Mouse (Mus musculus) left cerebral cortex, adult 9 months (tissue): ENCODE measurements around the gene Zmiz1.

Experiments
- DNase-seq, 2 experiments: peaks; one replicate each; pipeline ENCODE4 v3.0.0; 2022; ENCODE audit warnings: low spot score in 2 of 2

Zmiz1 gene

DNA sequence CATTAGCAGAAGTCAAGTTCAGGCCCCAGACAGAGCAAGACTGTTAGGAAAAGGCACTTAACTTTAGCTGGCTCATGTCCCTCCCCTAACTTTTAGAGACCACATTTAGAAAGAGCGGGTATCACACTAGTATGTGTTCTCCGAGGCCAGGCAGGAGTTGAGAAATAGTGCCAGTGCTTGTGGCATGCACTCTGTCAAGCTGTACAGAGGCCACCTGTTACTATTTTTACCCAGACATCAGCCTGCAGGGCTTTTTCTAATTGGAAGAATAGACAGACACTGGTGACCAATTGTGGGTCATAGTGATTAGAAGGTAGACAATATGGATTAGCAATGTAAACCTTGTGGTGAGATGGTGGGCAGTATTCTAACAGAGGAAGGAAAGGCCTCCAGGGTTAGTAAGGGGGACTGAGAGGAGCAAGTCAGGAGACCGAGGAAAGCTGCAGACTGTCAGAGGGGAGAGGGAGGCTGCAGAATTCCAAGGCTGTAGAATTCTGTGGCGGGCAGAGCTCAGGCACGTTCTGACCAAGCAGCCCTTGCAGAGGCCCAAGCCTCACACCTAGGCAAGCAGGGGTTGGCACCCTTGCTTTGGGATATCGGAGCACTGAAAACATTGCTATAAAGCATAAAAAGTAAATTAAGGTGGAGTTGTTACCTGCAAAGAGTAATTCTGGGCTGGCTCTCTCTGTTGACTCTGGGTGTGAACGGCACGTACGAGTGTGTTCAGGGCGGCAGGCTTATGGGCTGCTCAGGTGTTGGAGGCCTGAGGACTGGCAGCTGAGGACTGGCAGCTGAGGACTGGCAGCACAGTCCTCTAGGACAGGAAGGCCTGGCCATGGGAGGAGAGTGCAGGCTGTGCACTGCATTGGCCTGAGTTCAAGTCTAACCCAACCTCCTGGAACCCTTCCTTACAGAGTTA, 228.3 kb downstream of the Zmiz1 start:
- DNase-seq = no peak

DNA sequence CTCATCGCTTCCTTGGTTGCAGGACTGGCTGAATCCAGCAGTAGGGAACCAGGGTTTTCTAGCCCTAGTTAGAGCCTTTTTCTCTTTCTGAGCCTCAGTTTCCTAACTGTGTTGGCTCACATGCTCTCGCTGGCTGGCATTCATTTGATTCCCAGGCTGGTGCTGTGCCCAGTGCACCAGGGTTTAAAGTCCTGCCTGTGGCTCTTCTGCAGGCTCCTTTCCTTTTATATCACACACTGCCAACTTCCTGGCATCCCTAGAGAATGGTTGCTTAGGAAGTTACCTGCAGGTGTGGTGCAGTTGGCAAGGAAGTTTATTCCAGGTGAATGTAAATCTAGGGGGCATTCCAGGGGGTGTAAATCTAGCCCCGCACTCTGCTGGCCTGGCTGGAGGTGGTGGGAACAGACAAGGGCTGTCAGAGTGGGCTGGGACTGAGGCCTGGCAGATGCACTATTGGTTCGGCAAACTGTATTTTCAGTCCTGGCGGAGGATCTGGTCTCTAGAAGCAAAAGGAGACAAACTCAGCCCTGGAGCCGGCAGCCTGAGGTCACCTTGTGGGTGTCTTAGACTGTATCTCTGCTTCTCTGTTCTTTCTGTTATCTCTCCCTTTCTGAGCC, 234.4 kb downstream of the Zmiz1 start:
- peak in 1 of 2 experiments; percentile 26 for DNase-seq

DNA sequence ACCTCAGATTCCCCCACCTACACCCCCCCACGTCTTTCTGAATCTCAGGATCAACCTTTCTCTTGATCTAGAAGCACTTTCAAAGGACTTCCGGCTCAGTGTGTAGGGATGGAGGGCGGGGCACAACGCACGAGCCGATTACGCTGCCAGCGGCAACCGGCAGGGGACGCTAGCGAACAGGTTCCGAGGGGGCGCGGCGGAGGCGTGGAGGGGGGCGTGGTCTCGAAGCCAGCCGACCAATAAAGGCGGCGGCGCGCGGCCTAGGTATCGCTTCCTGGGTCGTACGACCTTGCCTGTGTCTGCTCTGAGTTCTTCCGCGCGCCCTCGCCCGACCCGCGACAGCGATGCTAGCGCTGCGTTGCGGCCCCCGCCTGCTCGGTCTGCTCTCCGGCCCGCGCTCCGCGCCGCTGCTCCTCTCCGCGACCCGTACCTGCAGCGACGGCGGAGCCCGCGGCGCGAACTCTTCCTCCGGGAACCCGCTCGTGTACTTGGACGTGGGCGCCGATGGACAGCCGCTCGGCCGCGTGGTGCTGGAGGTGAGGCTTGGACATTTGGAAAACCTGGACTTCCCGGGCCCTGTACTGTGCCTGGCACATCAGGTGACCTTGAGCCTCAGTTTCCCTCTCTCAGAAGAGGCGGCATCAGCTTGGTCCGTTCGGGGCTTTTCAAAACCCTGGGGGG, 235.0 kb downstream of the Zmiz1 start, which contains the start of gene Ppif:
Ppif (plus strand) TSS at position 267 of the 681 bp plus-strand sequence.
- peak; percentile 89 to 96 for DNase-seq

DNA sequence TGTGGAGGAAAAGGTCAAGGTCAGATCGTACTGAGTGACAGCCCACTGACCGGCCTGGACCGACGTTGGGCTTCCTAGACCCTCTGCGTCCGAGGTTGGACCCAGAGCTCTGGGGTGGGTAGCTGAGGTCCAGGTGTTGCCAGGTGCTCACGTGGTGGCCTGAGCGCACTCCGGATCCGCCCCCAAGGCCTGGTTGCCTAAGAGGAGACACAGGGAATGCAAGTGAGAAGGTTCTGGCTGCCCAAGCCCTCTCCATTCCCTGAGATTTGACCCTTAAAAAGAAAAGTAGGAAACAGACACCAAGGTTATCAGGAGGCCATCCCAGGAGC, 235.5 kb downstream of the Zmiz1 start:
- DNase-seq = no peak

DNA sequence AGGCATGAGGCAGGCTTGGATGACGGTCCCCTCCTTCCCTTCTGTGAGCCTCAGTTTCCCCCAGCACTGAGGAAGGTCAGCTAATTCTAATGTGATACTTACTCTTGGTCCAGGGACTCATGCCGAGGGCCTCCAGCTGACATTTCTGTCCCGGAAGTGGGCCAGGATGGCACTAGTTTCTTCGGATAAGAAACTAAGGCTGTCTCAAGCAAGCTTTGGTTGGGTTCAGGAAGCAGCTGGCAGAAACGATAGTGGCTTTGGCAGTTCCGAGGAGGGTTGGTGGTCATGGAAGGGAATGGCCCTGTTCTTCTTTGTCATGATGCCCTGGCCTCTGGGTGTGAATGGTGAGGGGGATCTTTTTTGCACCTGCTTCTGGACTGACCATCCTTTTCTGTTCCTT, 236.1 kb downstream of the Zmiz1 start:
- no peak for DNase-seq

DNA sequence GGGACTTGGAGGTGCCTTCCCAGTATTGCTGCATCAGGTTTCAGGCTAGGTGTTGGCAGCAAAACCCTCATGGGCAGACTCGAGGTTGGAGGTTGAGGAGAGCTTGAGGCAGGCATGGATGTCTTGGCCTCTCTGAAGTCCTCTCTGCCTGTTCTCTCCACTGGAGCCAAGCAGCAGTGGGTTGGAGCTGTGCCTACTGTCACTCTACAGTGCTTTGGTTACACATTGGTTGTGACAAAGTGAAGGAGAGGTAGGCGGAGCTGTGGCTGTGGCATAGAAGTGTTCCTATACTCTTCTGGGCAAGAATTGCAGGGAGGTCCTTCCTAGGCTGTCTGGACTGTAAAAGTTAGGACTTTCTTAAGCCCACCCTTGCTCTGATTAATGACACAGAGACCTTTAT, 237.4 kb downstream of the Zmiz1 start:
- DNase-seq = no peak

DNA sequence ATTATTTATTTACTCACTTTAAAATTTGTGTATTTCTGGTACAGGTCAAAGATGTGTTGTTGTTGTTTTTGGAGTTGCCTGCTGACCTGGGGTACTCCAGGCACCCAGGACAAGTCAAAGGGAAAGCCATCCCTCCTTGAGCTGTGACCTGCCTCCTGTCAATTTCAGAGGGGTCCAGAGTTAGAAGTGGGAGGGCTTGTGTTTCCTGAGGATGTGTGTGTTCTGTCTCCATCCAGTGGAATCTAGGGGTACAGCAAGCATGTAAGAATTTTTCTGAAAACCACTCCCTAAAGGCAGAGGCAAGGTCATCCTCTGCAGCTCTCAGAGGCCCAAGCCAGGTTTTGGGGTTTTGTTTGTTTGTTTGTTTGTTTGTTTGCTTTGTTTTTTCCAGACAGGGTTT, 243.0 kb downstream of the Zmiz1 start:
- DNase-seq = peak in 1 of 2 experiments; percentile 51

DNA sequence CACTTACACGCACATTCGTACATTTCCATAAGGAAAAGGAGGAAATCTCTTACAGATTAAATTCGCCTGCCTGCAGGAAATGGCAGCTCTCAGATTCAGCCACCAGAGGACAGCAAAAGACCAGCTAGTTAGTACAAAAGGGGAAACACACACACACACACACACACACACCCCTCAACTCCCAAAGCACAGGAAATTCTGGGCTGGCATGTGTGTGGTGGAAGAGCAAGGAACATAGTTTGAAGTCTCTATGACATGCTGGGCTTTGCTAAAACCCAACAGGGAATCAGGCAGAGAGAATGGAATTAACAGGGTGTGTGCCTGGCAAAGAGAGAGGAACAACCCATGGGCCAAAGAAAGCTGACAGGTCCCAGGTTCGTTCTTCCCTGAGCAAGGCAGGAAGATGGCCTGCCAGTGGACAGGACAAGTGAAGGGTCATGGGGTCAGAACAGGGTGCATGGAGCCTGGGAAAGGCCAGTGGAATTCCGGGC, 248.8 kb downstream of the Zmiz1 start:
- peak in 1 of 2 experiments; percentile 78 for DNase-seq

DNA sequence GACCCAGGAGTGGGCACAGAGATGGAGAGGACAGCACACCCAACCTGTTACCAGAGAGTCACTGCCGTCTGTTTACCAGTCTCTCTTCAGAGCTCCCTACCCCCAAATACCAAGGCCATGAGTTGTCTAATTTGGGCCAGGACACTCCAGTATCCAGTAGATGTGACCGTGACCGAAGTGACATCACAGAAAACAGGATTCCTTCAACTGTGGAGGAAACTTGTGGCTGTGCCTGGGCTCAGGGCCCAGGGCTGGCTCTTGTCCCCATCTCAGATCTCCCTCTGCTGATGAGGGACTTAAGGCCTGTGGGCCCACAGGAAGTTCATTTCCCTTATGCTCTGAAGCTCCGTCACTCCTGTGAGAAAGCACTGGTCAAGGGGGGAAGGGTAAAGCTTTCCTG, 249.5 kb downstream of the Zmiz1 start:
- no peak for DNase-seq

DNA sequence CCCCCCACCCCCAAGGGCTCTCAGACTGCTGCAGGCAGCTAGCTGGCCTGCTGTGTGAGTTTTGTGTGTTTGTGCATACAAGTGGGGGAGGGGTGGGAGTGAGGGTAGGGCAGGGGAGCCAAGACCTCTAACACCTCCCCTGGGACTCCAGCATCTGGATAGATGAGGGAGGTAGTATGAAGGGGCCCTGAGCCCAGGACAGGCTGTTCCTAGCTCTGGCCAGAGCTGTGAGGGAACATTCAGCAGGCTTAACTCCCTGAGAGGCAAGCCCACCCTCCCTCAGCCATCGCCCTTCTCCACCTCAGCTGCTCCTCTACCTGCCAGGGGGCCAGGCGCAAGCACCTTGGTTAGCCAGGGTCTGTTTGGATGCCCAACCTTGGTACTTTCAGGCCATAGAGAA, 249.9 kb downstream of the Zmiz1 start:
- no peak for DNase-seq

DNA sequence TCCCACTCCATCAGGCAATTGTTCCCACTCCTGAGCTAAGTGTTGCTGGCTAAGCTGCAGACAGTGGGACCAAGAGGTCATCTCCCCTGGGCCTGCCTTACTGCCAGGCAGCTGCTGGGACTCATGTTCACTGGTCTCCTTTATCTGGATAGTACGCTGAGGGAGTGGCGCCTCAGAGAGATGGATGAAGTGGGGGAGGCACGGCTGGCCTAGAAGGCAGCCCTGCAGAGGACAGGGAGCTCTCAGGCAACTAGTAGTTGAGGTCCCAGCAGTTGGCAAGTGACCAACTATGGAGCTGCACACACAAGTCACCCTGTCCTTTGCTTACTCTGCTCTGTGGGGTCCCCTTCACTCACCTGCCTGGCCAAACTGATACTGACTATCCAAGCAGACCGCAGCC, 251.1 kb downstream of the Zmiz1 start:
- no peak for DNase-seq

DNA sequence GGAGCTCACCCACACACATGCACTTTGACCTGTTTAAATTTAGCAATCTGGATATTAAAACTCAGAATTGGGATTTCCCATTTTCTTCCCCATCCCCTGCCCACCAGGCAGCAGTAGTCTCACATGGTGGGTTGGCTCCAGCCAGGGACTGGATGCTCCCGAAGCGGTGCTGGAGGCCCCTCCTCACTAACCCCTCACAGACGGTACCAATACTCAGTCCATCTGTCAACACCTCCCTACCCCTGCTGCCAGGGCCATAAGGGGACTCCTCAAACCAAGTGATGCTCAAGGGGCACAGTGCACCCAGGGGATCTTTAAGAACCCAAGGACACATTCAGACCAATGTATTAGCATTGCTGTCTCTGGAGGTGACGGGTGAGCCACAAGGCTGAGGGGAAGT, 251.7 kb downstream of the Zmiz1 start:
- no peak for DNase-seq

DNA sequence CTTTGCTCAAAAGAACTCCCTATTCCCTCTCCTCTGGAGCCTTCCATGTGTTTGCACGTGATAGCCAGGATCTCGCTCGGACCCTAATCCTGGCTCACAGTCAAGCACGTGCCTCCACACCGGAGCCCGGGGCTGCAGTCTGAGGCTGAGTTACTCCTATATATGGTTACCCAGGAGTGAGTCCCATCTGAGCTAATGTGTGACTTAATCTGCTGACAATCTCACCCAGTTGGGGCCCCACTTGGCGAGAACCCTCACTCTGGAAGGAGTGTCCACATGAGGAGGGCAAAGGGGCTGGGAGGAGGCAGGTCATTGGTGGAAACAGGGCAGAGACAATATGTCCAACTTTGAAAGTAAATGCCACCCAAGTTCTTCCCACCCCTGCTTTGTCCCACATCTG, 252.2 kb downstream of the Zmiz1 start:
- DNase-seq = no peak

DNA sequence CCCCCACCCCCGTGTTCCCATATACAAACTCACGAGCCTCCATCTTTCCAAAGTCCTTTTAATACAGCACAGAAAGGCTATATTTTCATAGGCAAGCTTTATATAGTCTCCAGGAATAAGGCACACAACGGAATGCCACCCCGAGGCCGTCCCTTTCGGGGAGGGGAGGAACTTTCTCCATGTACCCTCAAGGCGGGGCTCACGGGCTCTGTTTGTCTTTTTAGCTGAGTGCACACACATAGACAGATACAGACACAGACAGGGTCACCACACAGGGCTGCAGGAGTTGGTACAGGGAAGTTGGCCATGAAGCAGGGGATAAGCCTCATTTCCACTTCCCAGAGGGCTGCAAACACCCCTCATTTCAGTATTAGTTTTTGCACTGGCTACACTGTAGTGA, 252.6 kb downstream of the Zmiz1 start:
- no peak for DNase-seq

DNA sequence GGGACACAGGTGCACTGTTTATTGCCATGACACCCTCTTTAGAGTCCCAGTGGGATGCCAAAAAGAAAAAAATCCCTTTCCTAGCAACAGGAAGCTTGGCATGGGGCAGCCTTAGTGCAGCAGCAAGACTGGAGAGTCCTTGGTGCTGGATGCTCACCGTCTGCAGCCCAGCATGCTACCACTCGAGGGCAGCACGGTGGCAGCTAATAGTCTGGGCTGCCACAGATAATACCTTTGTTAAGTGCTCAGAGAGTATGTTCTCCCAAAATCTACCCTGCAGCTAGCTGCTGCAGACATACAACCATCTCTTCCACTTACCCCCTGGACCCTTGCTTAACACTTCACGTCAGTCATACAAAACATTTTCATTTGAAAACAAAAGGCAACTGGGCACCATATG, 254.5 kb downstream of the Zmiz1 start:
- DNase-seq = no peak
